Mouse (Mus musculus): ENCODE measurements at regions not wholly inside any gene's neighbourhood (a gene's known extent, or its start where the extent isn't known, plus 50 kb on each side); places are given as distances from the start of the nearest gene placed in this dataset.

DNA sequence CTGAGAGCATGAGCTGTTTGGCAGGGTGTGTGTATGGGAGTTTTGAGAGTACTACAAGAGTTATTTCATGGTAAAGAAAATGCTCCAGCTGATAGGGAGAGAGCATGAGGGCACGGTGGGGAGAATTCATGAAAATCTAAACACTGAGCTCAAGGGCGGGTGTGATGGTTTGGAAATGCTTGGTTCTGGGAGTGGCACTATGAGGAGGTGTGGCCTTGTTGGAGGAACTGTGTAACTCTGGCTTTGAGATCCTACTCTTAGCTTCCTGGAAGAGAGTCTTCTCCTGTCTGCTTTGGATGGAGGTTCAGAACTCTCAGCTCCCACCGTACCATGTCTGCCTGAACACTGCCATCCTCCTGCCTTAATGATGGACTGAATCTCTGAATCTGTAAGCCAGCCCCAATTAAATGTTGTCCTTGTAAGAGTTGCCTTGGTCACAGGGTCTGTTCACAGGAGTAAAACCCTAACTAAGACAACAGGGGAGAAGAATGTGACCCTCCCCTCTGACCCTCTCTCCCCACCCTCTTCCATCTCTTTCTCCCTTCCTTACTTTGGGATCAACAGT is 58.7 kb upstream of the Ubash3b start:
- Histone ChIP-seq H3K36me3 (replicated peaks) (no peaks in the 10 kb centered on the region), H3K27me3 (ENCODE audit: insufficient read depth, low read length) (no peaks in the 10 kb centered on the region; the same call in 1 of the 2 replicates), H3K4me3 (ENCODE audit: low read depth, low read length) (no peak overlapping the region), H3K4me1 (ENCODE audit: insufficient read depth, low read depth, low read length) (peaks cover 4% of the 10 kb centered on the region; the same call in 1 of the 2 replicates), H3K9me3 (replicated peaks) (no peaks in the 10 kb centered on the region)
- DNase-seq (ENCODE audit: low spot score) (no peak), ATAC-seq (ENCODE audit: extremely low read depth, insufficient number of reproducible peaks, low FRiP score, poor library complexity, severe bottlenecking) (no peak)
- TF ChIP-seq GATA1 (IDR thresholded peaks at IDR 0.05; ENCODE audit: borderline replicate concordance, low read length) (no peak), POLR2AphosphoS5 (IDR thresholded peaks at IDR 0.05; ENCODE audit: insufficient replicate concordance, low read depth, low read length) (no peak), GATA2 (IDR thresholded peaks at IDR 0.05; ENCODE audit: borderline replicate concordance, low read depth, low read length) (no peak), CTCF (IDR thresholded peaks at IDR 0.05; ENCODE audit: low read depth, low read length) (no peak), TAL1 (conservative IDR thresholded peaks at IDR 0.05; ENCODE audit: low read depth, low read length) (no peak)

DNA sequence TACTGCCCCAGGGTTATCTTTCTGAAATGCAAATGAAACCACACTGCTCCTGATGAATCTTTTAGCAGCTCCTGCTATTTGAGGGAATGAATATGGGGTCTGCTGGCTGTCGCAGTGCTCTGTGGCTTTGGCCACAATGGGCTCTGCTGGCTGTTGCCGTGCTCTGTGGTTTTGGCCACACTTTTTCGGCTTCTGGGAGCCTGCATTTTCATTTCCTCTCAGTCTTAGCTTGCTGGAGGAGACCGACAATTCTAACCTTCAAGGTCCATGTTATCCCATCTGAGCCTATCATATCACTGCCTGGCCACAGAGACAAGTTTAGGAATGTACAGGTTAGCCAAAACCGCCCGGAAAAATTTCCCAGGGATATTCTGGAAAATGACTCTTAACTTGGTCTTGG is 57.2 kb upstream of the Ubash3b start:
- ATAC-seq (ENCODE audit: extremely low read depth, insufficient number of reproducible peaks, low FRiP score, poor library complexity, severe bottlenecking) (no peak), DNase-seq (ENCODE audit: low spot score) (no peak)
- Histone ChIP-seq H3K9me3 (replicated peaks) (no peaks in the 10 kb centered on the region), H3K4me3 (ENCODE audit: low read depth, low read length) (no peak overlapping the region), H3K27me3 (ENCODE audit: insufficient read depth, low read length) (no peaks in the 10 kb centered on the region; the same call in 1 of the 2 replicates), H3K4me1 (ENCODE audit: insufficient read depth, low read depth, low read length) (peaks cover 4% of the 10 kb centered on the region; the same call in 1 of the 2 replicates), H3K36me3 (replicated peaks) (no peaks in the 10 kb centered on the region)
- TF ChIP-seq GATA2 (IDR thresholded peaks at IDR 0.05; ENCODE audit: borderline replicate concordance, low read depth, low read length) (no peak), CTCF (IDR thresholded peaks at IDR 0.05; ENCODE audit: low read depth, low read length) (no peak), GATA1 (IDR thresholded peaks at IDR 0.05; ENCODE audit: borderline replicate concordance, low read length) (no peak), POLR2AphosphoS5 (IDR thresholded peaks at IDR 0.05; ENCODE audit: insufficient replicate concordance, low read depth, low read length) (no peak), TAL1 (conservative IDR thresholded peaks at IDR 0.05; ENCODE audit: low read depth, low read length) (no peak)

DNA sequence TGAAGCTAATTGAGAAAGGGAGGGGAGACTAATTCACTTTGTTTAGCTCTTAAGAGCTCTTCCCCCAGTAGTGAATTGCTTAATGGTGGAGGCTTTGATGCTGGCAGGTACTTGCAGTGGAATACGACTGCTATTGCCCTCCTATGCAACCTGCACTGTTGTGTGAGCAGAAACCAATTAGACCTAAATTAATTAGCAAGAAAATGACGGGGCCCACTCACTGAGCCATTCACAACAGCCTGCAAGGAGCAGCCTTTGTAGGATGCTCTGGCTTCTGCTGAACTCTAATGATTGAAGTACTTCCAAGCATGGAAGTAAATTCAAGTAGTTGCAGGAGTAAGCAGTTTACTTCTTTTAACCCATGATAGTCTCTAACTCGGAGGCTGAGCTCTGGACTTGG is 54.8 kb upstream of the Ubash3b start:
- DNase-seq (ENCODE audit: low spot score) (no peak), ATAC-seq (ENCODE audit: extremely low read depth, insufficient number of reproducible peaks, low FRiP score, poor library complexity, severe bottlenecking) (no peak)
- Histone ChIP-seq H3K9me3 (replicated peaks) (no peaks in the 10 kb centered on the region), H3K4me3 (ENCODE audit: low read depth, low read length) (no peak overlapping the region), H3K4me1 (ENCODE audit: insufficient read depth, low read depth, low read length) (peaks cover 4% of the 10 kb centered on the region; the same call in 1 of the 2 replicates), H3K36me3 (replicated peaks) (no peaks in the 10 kb centered on the region), H3K27me3 (ENCODE audit: insufficient read depth, low read length) (no peaks in the 10 kb centered on the region; the same call in 1 of the 2 replicates)
- TF ChIP-seq TAL1 (conservative IDR thresholded peaks at IDR 0.05; ENCODE audit: low read depth, low read length) = no peak
- TF ChIP-seq GATA1 (IDR thresholded peaks at IDR 0.05; ENCODE audit: borderline replicate concordance, low read length) = no peak
- no peak for TF ChIP-seq GATA2 (IDR thresholded peaks at IDR 0.05; ENCODE audit: borderline replicate concordance, low read depth, low read length)
- TF ChIP-seq CTCF (IDR thresholded peaks at IDR 0.05; ENCODE audit: low read depth, low read length) = no peak
- TF ChIP-seq POLR2AphosphoS5 (IDR thresholded peaks at IDR 0.05; ENCODE audit: insufficient replicate concordance, low read depth, low read length) = no peak

DNA sequence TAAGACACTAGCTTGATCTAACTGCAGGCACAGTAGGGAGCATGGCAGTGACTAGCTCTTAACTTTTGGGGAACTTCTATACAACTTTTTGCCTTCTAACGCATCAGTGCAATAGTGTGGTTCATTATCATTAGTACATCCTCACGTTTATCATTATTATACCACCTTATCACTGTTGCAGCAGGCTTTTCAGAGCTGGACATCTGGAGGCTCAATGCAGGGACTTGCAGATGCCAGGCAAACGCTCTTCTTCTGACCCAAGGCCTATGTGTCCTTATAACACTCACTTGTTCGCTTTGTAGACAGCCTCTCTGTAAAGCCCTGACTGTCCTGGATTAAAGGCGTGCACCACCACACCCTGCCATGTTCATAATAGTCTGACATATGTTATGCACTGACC is 53.5 kb upstream of the Ubash3b start:
- Histone ChIP-seq H3K36me3 (replicated peaks) (no peaks in the 10 kb centered on the region), H3K9me3 (replicated peaks) (no peaks in the 10 kb centered on the region), H3K4me3 (ENCODE audit: low read depth, low read length) (no peak overlapping the region), H3K4me1 (ENCODE audit: insufficient read depth, low read depth, low read length) (peaks cover 4% of the 10 kb centered on the region; the same call in 1 of the 2 replicates), H3K27me3 (ENCODE audit: insufficient read depth, low read length) (no peaks in the 10 kb centered on the region; the same call in 1 of the 2 replicates)
- DNase-seq (ENCODE audit: low spot score) (no peak), ATAC-seq (ENCODE audit: extremely low read depth, insufficient number of reproducible peaks, low FRiP score, poor library complexity, severe bottlenecking) (no peak)
- TF ChIP-seq CTCF (IDR thresholded peaks at IDR 0.05; ENCODE audit: low read depth, low read length) (no peak), TAL1 (conservative IDR thresholded peaks at IDR 0.05; ENCODE audit: low read depth, low read length) (no peak), GATA1 (IDR thresholded peaks at IDR 0.05; ENCODE audit: borderline replicate concordance, low read length) (no peak), GATA2 (IDR thresholded peaks at IDR 0.05; ENCODE audit: borderline replicate concordance, low read depth, low read length) (no peak), POLR2AphosphoS5 (IDR thresholded peaks at IDR 0.05; ENCODE audit: insufficient replicate concordance, low read depth, low read length) (no peak)

DNA sequence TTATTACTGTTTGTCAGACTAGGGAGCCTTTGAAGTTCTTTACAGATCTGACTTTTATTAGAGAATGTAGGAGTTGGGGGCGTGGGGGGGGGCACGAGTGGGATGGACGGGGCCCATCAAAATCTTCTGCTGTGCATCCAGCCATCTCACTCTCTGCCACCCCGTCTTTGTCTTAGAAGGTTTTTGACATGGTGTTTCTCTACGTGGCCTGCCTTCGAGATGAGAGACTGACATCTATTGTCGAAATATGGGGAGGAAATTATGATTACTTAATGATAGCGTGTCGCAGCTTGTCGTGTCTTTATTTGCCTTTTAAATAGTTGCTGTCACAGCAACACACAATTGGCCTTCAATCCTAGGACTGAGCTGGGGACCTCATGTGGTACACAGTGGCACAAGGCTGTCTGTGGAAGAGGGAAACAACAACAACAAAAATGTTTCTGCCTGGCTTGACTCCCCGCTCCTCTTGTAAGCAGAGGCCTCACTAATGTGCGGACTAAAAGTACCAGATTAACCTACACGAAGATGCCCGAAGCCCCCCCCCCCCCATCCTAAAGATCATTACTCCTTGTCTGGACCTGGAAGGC is 51.5 kb upstream of the Ubash3b start:
- no peaks in the 10 kb centered on the region for H3K9me3 ChIP-seq (replicated peaks)
- H3K36me3 ChIP-seq (replicated peaks) = no peaks in the 10 kb centered on the region
- TF ChIP-seq CTCF (IDR thresholded peaks at IDR 0.05; ENCODE audit: low read depth, low read length) = no peak
- TF ChIP-seq POLR2AphosphoS5 (IDR thresholded peaks at IDR 0.05; ENCODE audit: insufficient replicate concordance, low read depth, low read length) = no peak
- no peak for TF ChIP-seq TAL1 (conservative IDR thresholded peaks at IDR 0.05; ENCODE audit: low read depth, low read length)
- TF ChIP-seq GATA1 (IDR thresholded peaks at IDR 0.05; ENCODE audit: borderline replicate concordance, low read length) = no peak
- no peak for TF ChIP-seq GATA2 (IDR thresholded peaks at IDR 0.05; ENCODE audit: borderline replicate concordance, low read depth, low read length)
- no peak for DNase-seq (ENCODE audit: low spot score)
- peaks cover 2% of the 10 kb centered on the region; the same call in 1 of the 2 replicates for H3K4me1 ChIP-seq (ENCODE audit: insufficient read depth, low read depth, low read length)
- H3K4me3 ChIP-seq (ENCODE audit: low read depth, low read length) = no peak overlapping the region
- ATAC-seq (ENCODE audit: extremely low read depth, insufficient number of reproducible peaks, low FRiP score, poor library complexity, severe bottlenecking) = no peak
- no peaks in the 10 kb centered on the region for H3K27me3 ChIP-seq (ENCODE audit: insufficient read depth, low read length)

DNA sequence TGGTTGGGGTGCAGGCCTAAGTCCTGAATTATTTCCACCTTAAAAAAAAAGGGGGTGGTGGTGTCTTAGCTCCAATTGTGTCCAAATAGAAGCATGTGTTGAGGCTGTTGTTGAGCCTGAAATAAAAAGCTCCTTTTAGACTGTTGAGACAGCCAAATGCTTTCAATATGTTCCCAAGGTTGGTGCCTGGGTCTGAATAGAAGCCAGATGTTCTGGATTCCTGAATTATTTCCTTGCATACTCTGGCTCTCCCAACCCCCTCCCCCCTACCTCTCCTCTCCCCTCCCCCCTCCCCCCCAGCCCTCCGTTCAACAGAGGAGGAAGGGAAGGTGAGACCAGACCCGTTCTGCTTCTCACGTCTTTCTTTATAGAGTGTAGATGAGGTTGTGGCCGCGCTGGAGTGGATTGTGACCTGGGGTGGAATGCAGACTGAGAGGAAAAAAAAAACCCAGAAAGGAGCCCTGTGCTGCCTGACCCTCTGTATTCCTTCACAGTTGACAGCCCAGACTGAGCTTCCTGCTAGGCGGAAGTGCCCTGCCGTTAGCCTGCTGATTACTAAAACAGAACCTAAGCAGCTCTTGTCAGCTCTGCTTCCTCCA is 50.9 kb upstream of the Ubash3b start:
- H3K27me3 ChIP-seq (ENCODE audit: insufficient read depth, low read length) = no peaks in the 10 kb centered on the region
- H3K4me3 ChIP-seq (ENCODE audit: low read depth, low read length) = no peak overlapping the region
- no peak for ATAC-seq (ENCODE audit: extremely low read depth, insufficient number of reproducible peaks, low FRiP score, poor library complexity, severe bottlenecking)
- no peaks in the 10 kb centered on the region for H3K36me3 ChIP-seq (replicated peaks)
- H3K4me1 ChIP-seq (ENCODE audit: insufficient read depth, low read depth, low read length) = peaks cover 2% of the 10 kb centered on the region; the same call in 1 of the 2 replicates
- TF ChIP-seq GATA2 (IDR thresholded peaks at IDR 0.05; ENCODE audit: borderline replicate concordance, low read depth, low read length) (no peak), CTCF (IDR thresholded peaks at IDR 0.05; ENCODE audit: low read depth, low read length) (no peak), POLR2AphosphoS5 (IDR thresholded peaks at IDR 0.05; ENCODE audit: insufficient replicate concordance, low read depth, low read length) (no peak), GATA1 (IDR thresholded peaks at IDR 0.05; ENCODE audit: borderline replicate concordance, low read length) (no peak), TAL1 (conservative IDR thresholded peaks at IDR 0.05; ENCODE audit: low read depth, low read length) (no peak)
- DNase-seq (ENCODE audit: low spot score) = no peak
- no peaks in the 10 kb centered on the region for H3K9me3 ChIP-seq (replicated peaks)

All from G1E (cell line).